ENCODE assay signal across 26 mouse cellular contexts in the genomic region with DNA sequence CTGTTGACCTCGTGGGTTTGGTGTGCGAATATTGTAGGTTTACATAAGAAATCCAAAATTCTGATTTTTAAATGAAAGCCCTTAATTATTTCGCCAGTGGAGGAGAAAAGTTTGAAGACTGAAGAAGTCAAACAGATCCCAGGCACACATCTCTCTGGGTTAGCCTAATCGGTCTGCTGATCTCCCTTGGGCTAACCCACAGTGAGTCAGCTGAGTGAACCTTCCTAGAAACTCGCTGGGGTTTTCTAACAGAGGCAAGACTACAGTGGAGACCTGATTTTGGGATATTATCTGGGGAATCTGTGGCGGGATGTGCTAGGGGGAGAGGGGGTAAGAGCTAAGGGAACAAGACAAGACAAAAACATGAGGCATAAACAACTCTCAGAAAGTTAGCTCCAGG. TPM values are rescaled to one million over a fixed set of nuclear protein-coding genes. Genes with fewer than 3 reads are reported as not detected.
DNase-seq lines count a peak whose midpoint lies in the region; ATAC-seq and TF ChIP-seq lines count a peak whose summit lies in the region.
"Had no signal": no experiment of that assay in that cellular context is flagged by ENCODE, and none has a peak within 500 bp of the region (broad histone marks: within the 10 kb centered on the region; RNA-seq: fewer than 3 reads in every experiment).

No protein-coding gene starts in this region.

- ATAC-seq in liver, embryonic 13.5 days (ENCODE audit: low read depth) = peak; percentile 61; the same call in 1 of the 2 replicates
- peak; percentile 64 for ATAC-seq in megakaryocyte-erythroid progenitor cell, adult 5-6 weeks (replicated peaks; ENCODE audit: low FRiP score, low TSS enrichment, poor library complexity, severe bottlenecking)
- ATAC-seq: forebrain, embryonic 16.5 days; hindbrain, embryonic 16.5 days had no signal

- no peak overlapping the region for H3K27ac ChIP-seq in liver, embryonic 13.5 days
- no peak overlapping the region for H3K27ac ChIP-seq in layer of hippocampus, adult 2 months
- H3K27ac ChIP-seq: embryonic facial prominence, embryonic 15.5 days; forebrain, embryonic 10.5 days; heart, adult 2 months had no signal

- intact Hi-C loops in gastrocnemius, postnatal 36 days (cut with DNase I) = no loop called here

- H3K9me3 ChIP-seq in liver, embryonic 13.5 days (replicated peaks) = no peaks in the 10 kb centered on the region
- H3K9me3 ChIP-seq: embryonic facial prominence, embryonic 15.5 days; forebrain, embryonic 10.5 days; heart, embryonic 12.5 days had no signal

- no peaks in the 10 kb centered on the region for H3K36me3 ChIP-seq in liver, embryonic 13.5 days
- H3K36me3 ChIP-seq: embryonic facial prominence, embryonic 15.5 days; forebrain, embryonic 10.5 days; heart, embryonic 12.5 days had no signal

- no peak overlapping the region for H3K4me3 ChIP-seq in liver, embryonic 13.5 days (replicated peaks)
- H3K4me3 ChIP-seq in layer of hippocampus, adult 2 months = no peak overlapping the region
- H3K4me3 ChIP-seq: embryonic facial prominence, embryonic 15.5 days; erythroblast, embryonic 14.5 days; forebrain, embryonic 10.5 days; heart, adult 2 months; heart, embryonic 12.5 days had no signal

- no peak overlapping the region for H3K4me2 ChIP-seq in liver, embryonic 13.5 days
- H3K4me2 ChIP-seq: embryonic facial prominence, embryonic 15.5 days; heart, embryonic 12.5 days had no signal

- no peak for TF ChIP-seq CTCF in layer of hippocampus, adult 2 months (conservative IDR thresholded peaks at IDR 0.05)

- H3K27me3 ChIP-seq in liver, embryonic 13.5 days = peaks cover 12% of the 10 kb centered on the region; the same call in 1 of the 2 replicates
- H3K27me3 ChIP-seq: embryonic facial prominence, embryonic 15.5 days; heart, embryonic 12.5 days had no signal

- no peak for DNase-seq in liver, embryonic 13.5 days
- DNase-seq in liver = no peak
- peak; percentile 42 for DNase-seq in CD4-positive helper T cell, adult 2 months (ENCODE audit: low read depth, low spot score)
- DNase-seq in NIH3T3 (ENCODE audit: low read depth) = peak; percentile 22
- DNase-seq in right cerebral cortex, adult 18-20 months = no peak
- DNase-seq in gastrocnemius, postnatal 36 days = no peak
- no peak for DNase-seq in layer of hippocampus, adult 2 months (ENCODE audit: low spot score in 2 of 2)
- DNase-seq: adrenal gland, postnatal 10 days; B cell, adult 2 months; cerebellum, adult 18-20 months; cerebellum, adult 9-11 months; embryo, embryonic 11 days; gastrocnemius, postnatal 10 days; heart, adult 2 months; heart, postnatal 36 days; kidney, adult 18-20 months had no signal

- no peak overlapping the region for H3K9ac ChIP-seq in liver, embryonic 13.5 days
- H3K9ac ChIP-seq: embryonic facial prominence, embryonic 15.5 days; heart, embryonic 12.5 days had no signal

- peaks cover 18% of the 10 kb centered on the region for H3K4me1 ChIP-seq in liver, embryonic 13.5 days (replicated peaks)
- H3K4me1 ChIP-seq: embryonic facial prominence, embryonic 15.5 days had no signal

- 22% methylated on average over 6 of the region's 6 CpGs for WGBS in liver, embryonic 13.5 days (ENCODE audit: insufficient replicate concordance)

RNA-seq across cellular contexts. Expression of gene Sult6b2, which starts 5.9 kb away (rescaled TPM):
- polyA plus RNA-seq in liver, embryonic 13.5 days (2015; fragmentation: Nextera tagmentation; extraction: Ambion mirVana) = not detected in 2 replicates
- not detected in 2 replicates for total RNA-seq in megakaryocyte-erythroid progenitor cell, adult 5-6 weeks (2014; fragmentation: Nextera tagmentation)
- not detected in 2 replicates for total RNA-seq in megakaryocyte-erythroid progenitor cell, adult 5-6 weeks (2017)
- total RNA-seq in gastrocnemius, postnatal 36 days (2021) = not detected
- total RNA-seq in layer of hippocampus, adult 2 months (2021) = under 1 TPM; 0.15 to 0.39 TPM
- total RNA-seq: adrenal gland, postnatal 10 days; gastrocnemius, postnatal 10 days; heart, adult 2 months had no signal
- polyA plus RNA-seq: embryonic facial prominence, embryonic 11.5 days; embryonic facial prominence, embryonic 15.5 days; erythroblast, embryonic 14.5 days; gonadal fat pad, adult 2 months; hindbrain, embryonic 11.5 days had no signal

RNA-seq across cellular contexts. Expression of gene Cmas, which starts 53.8 kb away (rescaled TPM):
- polyA plus RNA-seq in liver, embryonic 13.5 days (2015; fragmentation: Nextera tagmentation; extraction: Ambion mirVana) = 154 and 158 TPM in 2 replicates
- total RNA-seq in megakaryocyte-erythroid progenitor cell, adult 5-6 weeks (2014; fragmentation: Nextera tagmentation) = 56.9 and 59.1 TPM in 2 replicates
- total RNA-seq in megakaryocyte-erythroid progenitor cell, adult 5-6 weeks (2017) = 49.5 and 84.8 TPM in 2 replicates
- total RNA-seq in gastrocnemius, postnatal 36 days (2021) = 10 to 100 TPM; 26.9 to 27.2 TPM
- total RNA-seq in layer of hippocampus, adult 2 months (2021) = 100 to 1,000 TPM; 100 to 102 TPM

Comparison
In these comparisons a context has a peak if more than half of its experiments do, and no peak if none do; other contexts are left out.
1. DNase-seq: peak in CD4-positive helper T cell, adult 2 months (single experiment) and NIH3T3 (single experiment); none in liver, embryonic 13.5 days (single experiment), liver (single experiment), right cerebral cortex, adult 18-20 months (single experiment), gastrocnemius, postnatal 36 days (0 of 2) and layer of hippocampus, adult 2 months (0 of 2).